Mouse (Mus musculus) bone marrow, adult 2 months (tissue): ENCODE results near the gene Clec4d. TPM values are rescaled to one million over a fixed set of nuclear protein-coding genes. Genes with fewer than 3 reads are reported as not detected.

Source experiments
- H3K27ac ChIP-seq: fragments of 200-500 bp; 2 replicates; pipeline ENCODE4 v1.5.1; 2012; ENCODE audit warnings: low read depth, mild to moderate bottlenecking, control low read depth, inconsistent platforms, low read length; ENCODE audit not compliant: control insufficient read depth, poor library complexity, insufficient read depth
- H3K4me1 ChIP-seq: fragments of 200-500 bp; 2 replicates; pipeline ENCODE4 v1.6.1; 2011; ENCODE audit warnings: low read length; ENCODE audit not compliant: control insufficient read depth, insufficient read depth
- H3K4me3 ChIP-seq: fragments of 200-500 bp; replicated peaks from 2 replicates; pipeline ENCODE3; 2011; ENCODE audit warnings: mild to moderate bottlenecking, low read depth, low read length, control low read depth; ENCODE audit not compliant: control insufficient read depth
- CTCF ChIP-seq: fragments of 200-500 bp; IDR thresholded peaks from 2 replicates; pipeline ENCODE4 v1.5.1; 2011; ENCODE audit warnings: low read length, control low read depth; ENCODE audit not compliant: control insufficient read depth, insufficient read depth
- POLR2A ChIP-seq: fragments of 200-500 bp; IDR thresholded peaks from 2 replicates; pipeline ENCODE4 v1.6.1; 2011; ENCODE audit warnings: low read depth, mild to moderate bottlenecking, control low read depth, low read length, borderline replicate concordance; ENCODE audit not compliant: control insufficient read depth
- WGBS: fragments of 180-500 bp; shearing (Covaris S2); methylation state at CpG from one replicate; pipeline ENCODE4 v1.1.7; 2018; 5-methylcytosine and 5-hydroxymethylcytosine counted together
- polyA plus RNA-seq: library from polyadenylated mRNA; stranded (reverse); fragments of >200 nt; gene quantifications from 2 replicates; pipeline ENCODE4 v1.2.4, GENCODE M21; 2011; ENCODE audit warnings: low replicate concordance; ENCODE audit not compliant: missing spikeins, insufficient read depth, insufficient read length

Gene Clec4d
- polyA plus RNA-seq, 1 experiment: 51.2 TPM

DNA sequence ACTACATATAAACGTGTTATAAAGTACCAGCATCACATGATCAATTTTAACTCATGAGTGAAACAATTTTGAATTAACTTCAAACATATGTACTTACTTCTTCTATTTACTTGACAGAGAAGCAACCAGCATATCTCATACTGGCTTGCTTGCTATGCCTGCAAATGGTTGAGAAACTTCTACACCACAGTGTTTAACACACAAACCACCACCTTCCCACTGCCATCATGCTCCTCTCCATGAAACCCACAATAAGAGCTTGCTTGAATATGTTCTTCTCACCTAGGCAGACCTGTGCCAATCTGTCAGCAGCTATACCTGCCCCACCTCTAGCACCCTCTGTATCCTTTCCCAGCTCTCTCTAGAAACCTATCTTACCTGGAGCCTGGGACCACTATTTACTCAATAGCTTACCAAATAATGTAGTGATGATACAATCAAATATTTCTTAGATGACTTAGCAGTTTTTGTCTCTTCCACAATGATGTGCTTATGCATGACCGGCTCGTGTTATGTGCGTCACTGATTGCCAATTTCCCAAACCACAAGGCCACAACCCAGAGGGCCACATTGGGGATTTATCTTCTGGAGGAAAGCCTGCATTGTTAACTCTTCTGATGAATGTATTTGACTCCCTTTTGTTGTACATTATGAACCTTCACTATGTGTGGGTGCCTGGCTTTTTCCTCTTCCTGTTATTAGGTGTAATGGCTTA is 1.9 kb upstream of the Clec4d start:
- Histone ChIP-seq H3K4me3 (no peak overlapping the region), H3K4me1 (peaks cover 2% of the 10 kb centered on the region; the same call in 1 of the 2 replicates), H3K27ac (peak overlapping the region; percentile 74; the same call in 1 of the 2 replicates)
- TF ChIP-seq CTCF: no peak
- WGBS: 19% methylated on average over 4 of the region's 4 CpGs

GRCm38 (mm10) chr6:123260868-123261267 is 1.0 kb upstream of the Clec4d start:
- 81% methylated on average over 1 of the region's 1 CpGs for WGBS
- no peak for TF ChIP-seq CTCF
- no peak for TF ChIP-seq POLR2A
- H3K4me1 ChIP-seq: peaks cover 2% of the 10 kb centered on the region; the same call in 1 of the 2 replicates
- no peak overlapping the region for H3K4me3 ChIP-seq
- H3K27ac ChIP-seq: no peak overlapping the region

- Histone ChIP-seq H3K27ac (0 out of 2 replicates have a peak overlapping the region, but pooled peaks have one; percentile 3), H3K4me3 (peak overlapping the region; percentile 52), H3K4me1 (peaks cover 2% of the 10 kb centered on the region; the same call in 1 of the 2 replicates)
- TF ChIP-seq POLR2A (no peak), CTCF (no peak)
- 51% methylated on average over 3 of the region's 3 CpGs for WGBS
Observed at GRCm38 (mm10) chr6:123264194-123264593, 2.3 kb downstream of the Clec4d start.

GRCm38 (mm10) chr6:123265809-123266208 is 3.9 kb downstream of the Clec4d start:
- H3K27ac ChIP-seq: peak overlapping the region; percentile 39; the same call in 1 of the 2 replicates
- H3K4me1 ChIP-seq: peaks cover 2% of the 10 kb centered on the region; the same call in 1 of the 2 replicates
- no peak for TF ChIP-seq CTCF
- no peak for TF ChIP-seq POLR2A
- 57% methylated on average over 4 of the region's 4 CpGs for WGBS
- H3K4me3 ChIP-seq: no peak overlapping the region

DNA sequence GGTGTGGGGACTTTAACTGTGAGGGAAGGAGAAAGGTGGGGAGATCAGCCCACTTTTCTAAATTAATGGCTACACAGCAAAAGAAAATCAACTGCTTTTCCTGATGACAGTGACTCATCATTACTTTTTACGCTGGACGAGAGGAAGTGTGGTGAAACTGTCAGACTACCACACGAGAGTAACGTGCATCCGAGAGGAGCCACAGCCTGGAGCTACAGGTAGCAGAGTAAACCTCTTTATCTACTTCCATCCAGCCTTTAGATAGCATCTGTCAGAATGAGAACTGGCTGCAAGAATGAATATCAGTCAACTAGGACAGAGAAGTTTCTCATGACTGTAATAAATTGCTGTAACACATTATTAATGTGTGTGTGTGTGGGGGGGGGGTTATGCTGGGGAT is 5.0 kb downstream of the Clec4d start:
- no peak for TF ChIP-seq POLR2A
- no peak overlapping the region for H3K4me3 ChIP-seq
- no peak overlapping the region for H3K27ac ChIP-seq
- H3K4me1 ChIP-seq: peaks cover 2% of the 10 kb centered on the region
- WGBS: 5% methylated on average over 5 of the region's 5 CpGs

- TF ChIP-seq POLR2A (no peak), CTCF (no peak)
- Histone ChIP-seq H3K4me1 (no peaks in the 10 kb centered on the region), H3K4me3 (no peak overlapping the region), H3K27ac (no peak overlapping the region)
- WGBS: 90% methylated on average over 2 of the region's 2 CpGs
Observed at GRCm38 (mm10) chr6:123279443-123279842, 17.5 kb downstream of the Clec4d start.

DNA sequence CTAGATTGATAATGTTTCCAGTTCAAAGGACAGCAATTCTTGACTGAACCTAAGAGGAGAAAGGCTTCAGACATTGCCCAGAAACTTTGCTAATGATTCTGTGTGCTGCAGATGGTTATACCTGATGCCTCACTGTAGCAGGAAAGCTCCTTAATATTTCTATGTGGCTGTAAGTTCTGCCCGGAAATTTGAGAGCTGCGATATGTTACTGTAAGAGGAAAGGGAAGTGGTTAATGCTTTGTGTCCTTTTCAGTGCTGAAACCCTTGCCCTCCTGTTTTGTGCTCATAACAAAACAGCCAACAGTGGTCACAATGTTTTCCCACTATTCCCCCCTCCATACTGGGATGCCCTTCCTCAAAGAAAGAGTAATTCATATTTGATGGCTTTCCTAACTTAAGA is 24.4 kb downstream of the Clec4d start:
- no peak for TF ChIP-seq CTCF
- TF ChIP-seq POLR2A: no peak
- Histone ChIP-seq H3K4me3 (peak overlapping the region; percentile 22), H3K4me1 (peaks cover 3% of the 10 kb centered on the region; the same call in 1 of the 2 replicates), H3K27ac (no peak overlapping the region; the same call in 1 of the 2 replicates)
- 0% methylated on average over 2 of the region's 2 CpGs for WGBS

- 13% methylated on average over 10 of the region's 10 CpGs for WGBS
- Histone ChIP-seq H3K4me3 (peak overlapping the region; percentile 57), H3K27ac (peak overlapping the region; percentile 81; the same call in 1 of the 2 replicates), H3K4me1 (peaks cover 3% of the 10 kb centered on the region; the same call in 1 of the 2 replicates)
- TF ChIP-seq CTCF (no peak), POLR2A (no peak)
Observed at GRCm38 (mm10) chr6:123288931-123289330, 27.0 kb downstream of the Clec4d start.

DNA sequence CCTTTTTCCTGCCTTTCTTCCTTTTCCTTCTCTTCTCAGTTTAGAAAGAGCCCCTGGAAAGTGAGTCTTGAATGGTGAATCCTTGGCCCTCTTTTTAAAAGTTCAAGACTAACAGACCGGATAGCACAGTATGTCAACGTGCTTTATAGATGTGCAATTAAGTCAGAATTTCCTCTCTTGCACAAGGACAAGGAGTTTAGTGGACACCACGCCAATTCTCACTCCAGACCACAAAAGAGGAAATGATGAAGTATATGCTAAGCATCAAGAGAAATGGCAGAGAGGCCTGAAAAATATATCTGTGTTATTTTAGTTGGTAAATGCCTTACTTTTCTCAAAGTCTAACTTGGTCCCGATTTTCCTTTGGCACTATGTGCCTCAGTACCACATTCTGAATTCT is 27.8 kb downstream of the Clec4d start, which contains the start of gene Clec4e:
Gene Clec4e (minus strand): TSS at position 118 of the 400 bp plus-strand sequence.
- 27% methylated on average over 4 of the region's 4 CpGs for WGBS
- no peak for TF ChIP-seq POLR2A
- peaks cover 3% of the 10 kb centered on the region; the same call in 1 of the 2 replicates for H3K4me1 ChIP-seq
- peak within 1 kb of the TSS; percentile 81; the same call in 1 of the 2 replicates for H3K27ac ChIP-seq
- peak within 1 kb of the TSS; percentile 57 for H3K4me3 ChIP-seq
